Mouse (Mus musculus) G1E (cell line): ENCODE measurements around the gene Tmem121. TPM values are rescaled to one million over a fixed set of nuclear protein-coding genes. Genes with fewer than 3 reads are reported as not detected.

ENCODE experiments used
- ATAC-seq: 2 replicates; pipeline ENCODE4 v1.8.0; 2016; ENCODE audit warnings: mild to moderate bottlenecking; ENCODE audit not compliant: insufficient number of reproducible peaks, poor library complexity, low FRiP score, severe bottlenecking; ENCODE audit errors: extremely low read depth
- DNase-seq: peaks from one replicate; pipeline ENCODE4 v3.0.0; 2012; ENCODE audit warnings: low spot score
- H3K27me3 ChIP-seq: 2 replicates; pipeline ENCODE4 v1.6.1; 2012; ENCODE audit warnings: mild to moderate bottlenecking, low read length, inconsistent platforms; ENCODE audit not compliant: insufficient read depth
- H3K36me3 ChIP-seq: replicated peaks from 2 replicates; pipeline ENCODE3; 2012; ENCODE audit warnings: mild to moderate bottlenecking, inconsistent platforms
- H3K4me1 ChIP-seq: 2 replicates; pipeline ENCODE4 v1.6.1; 2012; ENCODE audit warnings: low read depth, low read length, inconsistent platforms, mixed read lengths; ENCODE audit not compliant: insufficient read depth
- H3K4me3 ChIP-seq: 2 replicates; pipeline ENCODE4 v1.5.1; 2012; ENCODE audit warnings: low read depth, mild to moderate bottlenecking, inconsistent platforms, low read length, moderate library complexity, mixed read lengths
- H3K9me3 ChIP-seq: replicated peaks from 2 replicates; pipeline ENCODE4 v1.6.1; 2012; ENCODE audit warnings: inconsistent platforms
- CTCF ChIP-seq: IDR thresholded peaks from 2 replicates; pipeline ENCODE4 v1.5.1; 2012; ENCODE audit warnings: low read depth, low read length, inconsistent platforms, mixed read lengths
- GATA1 ChIP-seq: IDR thresholded peaks from 2 replicates; pipeline ENCODE4 v1.6.1; 2012; ENCODE audit warnings: borderline replicate concordance, low read length, inconsistent platforms, mixed read lengths
- GATA2 ChIP-seq: IDR thresholded peaks from 2 replicates; pipeline ENCODE4 v1.6.1; 2012; ENCODE audit warnings: low read depth, low read length, inconsistent platforms, borderline replicate concordance
- POLR2AphosphoS5 ChIP-seq: IDR thresholded peaks from 2 replicates; pipeline ENCODE4 v1.6.1; 2012; ENCODE audit warnings: low read depth, low read length, inconsistent platforms; ENCODE audit not compliant: insufficient replicate concordance
- TAL1 ChIP-seq: conservative IDR thresholded peaks from 2 replicates; pipeline ENCODE4 v1.6.1; 2012; ENCODE audit warnings: low read depth, low read length, inconsistent platforms, mixed read lengths
- polyA plus RNA-seq: library from polyadenylated mRNA; stranded (reverse); fragments of >175 nt; gene quantifications from 2 replicates; pipeline ENCODE4 v1.2.3, GENCODE M21; 2012
- total RNA-seq, 2 experiments: library from RNA; stranded (forward) in 1 of 2; stranded (reverse) in 1 of 2; fragments of 200-1000 nt in 1 of 2; fragments of >200 nt in 1 of 2; fragmentation: Nextera tagmentation in 1 of 2; gene quantifications; 2 replicates each; pipeline ENCODE4 v1.2.3; 2014 to 2017

The Tmem121 gene
- total and polyA plus RNA-seq, 3 experiments: not detected

- DNase-seq: no peak
- H3K36me3 ChIP-seq: peaks cover 23% of the 10 kb centered on the region
- H3K4me1 ChIP-seq: peaks cover 97% of the 10 kb centered on the region
- no peak for TF ChIP-seq POLR2AphosphoS5
- no peak for TF ChIP-seq CTCF
- TF ChIP-seq GATA1: no peak
- TF ChIP-seq GATA2: no peak
- no peak for TF ChIP-seq TAL1
- no peak for ATAC-seq
- peaks cover 32% of the 10 kb centered on the region for H3K27me3 ChIP-seq
- H3K9me3 ChIP-seq: no peaks in the 10 kb centered on the region
- no peak overlapping the region for H3K4me3 ChIP-seq
Observed at GRCm38 (mm10) chr12:113149341-113149740, 36.4 kb upstream of the Tmem121 start.

- no peaks in the 10 kb centered on the region for H3K9me3 ChIP-seq
- peaks cover 98% of the 10 kb centered on the region for H3K4me1 ChIP-seq
- peaks cover 32% of the 10 kb centered on the region for H3K27me3 ChIP-seq
- no peak for ATAC-seq
- no peak overlapping the region for H3K4me3 ChIP-seq
- no peak for DNase-seq
- peaks cover 20% of the 10 kb centered on the region for H3K36me3 ChIP-seq
- no peak for TF ChIP-seq GATA2
- no peak for TF ChIP-seq TAL1
- no peak for TF ChIP-seq GATA1
- TF ChIP-seq POLR2AphosphoS5: no peak
- TF ChIP-seq CTCF: no peak
Observed at GRCm38 (mm10) chr12:113149896-113150295, 35.8 kb upstream of the Tmem121 start.

- H3K4me1 ChIP-seq: peaks cover 99% of the 10 kb centered on the region
Observed at GRCm38 (mm10) chr12:113150591-113150990, 35.1 kb upstream of the Tmem121 start.

GRCm38 (mm10) chr12:113151046-113151445, 34.7 kb upstream of the Tmem121 start:
- ATAC-seq (no peak), DNase-seq (no peak)
- no peak overlapping the region; the same call in 1 of the 2 replicates for H3K4me3 ChIP-seq
- H3K27me3 ChIP-seq: peaks cover 32% of the 10 kb centered on the region
- no peaks in the 10 kb centered on the region for H3K9me3 ChIP-seq
- H3K4me1 ChIP-seq: peaks cover 97% of the 10 kb centered on the region
- no peak for TF ChIP-seq GATA2
- no peak for TF ChIP-seq POLR2AphosphoS5
- TF ChIP-seq TAL1: no peak
- TF ChIP-seq CTCF: no peak
- no peak for TF ChIP-seq GATA1
- H3K36me3 ChIP-seq: peaks cover 16% of the 10 kb centered on the region

More at GRCm38 (mm10) chr12:113150591-113150990, 35.1 kb upstream of the Tmem121 start:
- Histone ChIP-seq H3K36me3 (peaks cover 16% of the 10 kb centered on the region), H3K9me3 (no peaks in the 10 kb centered on the region), H3K4me3 (no peak overlapping the region), H3K27me3 (peaks cover 32% of the 10 kb centered on the region)
- TF ChIP-seq TAL1 (no peak), GATA1 (no peak), GATA2 (no peak), CTCF (no peak), POLR2AphosphoS5 (no peak)
- ATAC-seq (no peak), DNase-seq (no peak)

GRCm38 (mm10) chr12:113151661-113152271, 34.0 kb upstream of the Tmem121 start:
- no peaks in the 10 kb centered on the region for H3K9me3 ChIP-seq
- peaks cover 94% of the 10 kb centered on the region for H3K4me1 ChIP-seq
- H3K4me3 ChIP-seq: peak overlapping the region; percentile 75
- DNase-seq: peak; percentile 83
- ATAC-seq: no peak
- H3K27me3 ChIP-seq: peaks cover 26% of the 10 kb centered on the region
- TF ChIP-seq GATA2 (no peak), TAL1 (no peak)
- peaks cover 16% of the 10 kb centered on the region for H3K36me3 ChIP-seq

GRCm38 (mm10) chr12:113152272-113152661, 33.5 kb upstream of the Tmem121 start:
- Histone ChIP-seq H3K4me1 (peaks cover 94% of the 10 kb centered on the region), H3K9me3 (no peaks in the 10 kb centered on the region), H3K27me3 (peaks cover 24% of the 10 kb centered on the region), H3K36me3 (peaks cover 19% of the 10 kb centered on the region), H3K4me3 (peak overlapping the region; percentile 75)
- ATAC-seq (peak; percentile 10), DNase-seq (peak; percentile 82)
- no peak for TF ChIP-seq CTCF
- no peak for TF ChIP-seq POLR2AphosphoS5
- TF ChIP-seq GATA1: no peak
- TF ChIP-seq TAL1: no peak

- Histone ChIP-seq H3K4me3 (peak overlapping the region; percentile 75; the same call in 1 of the 2 replicates), H3K27me3 (peaks cover 20% of the 10 kb centered on the region), H3K9me3 (no peaks in the 10 kb centered on the region), H3K4me1 (peaks cover 89% of the 10 kb centered on the region), H3K36me3 (peaks cover 27% of the 10 kb centered on the region)
- DNase-seq (no peak), ATAC-seq (no peak)
- TF ChIP-seq CTCF: no peak
- no peak for TF ChIP-seq POLR2AphosphoS5
- TF ChIP-seq TAL1: no peak
- no peak for TF ChIP-seq GATA2
- TF ChIP-seq GATA1: no peak
Observed at GRCm38 (mm10) chr12:113152991-113153525, 32.7 kb upstream of the Tmem121 start.
